7 mouse cellular contexts compared by ENCODE assay signal in the genomic region with DNA sequence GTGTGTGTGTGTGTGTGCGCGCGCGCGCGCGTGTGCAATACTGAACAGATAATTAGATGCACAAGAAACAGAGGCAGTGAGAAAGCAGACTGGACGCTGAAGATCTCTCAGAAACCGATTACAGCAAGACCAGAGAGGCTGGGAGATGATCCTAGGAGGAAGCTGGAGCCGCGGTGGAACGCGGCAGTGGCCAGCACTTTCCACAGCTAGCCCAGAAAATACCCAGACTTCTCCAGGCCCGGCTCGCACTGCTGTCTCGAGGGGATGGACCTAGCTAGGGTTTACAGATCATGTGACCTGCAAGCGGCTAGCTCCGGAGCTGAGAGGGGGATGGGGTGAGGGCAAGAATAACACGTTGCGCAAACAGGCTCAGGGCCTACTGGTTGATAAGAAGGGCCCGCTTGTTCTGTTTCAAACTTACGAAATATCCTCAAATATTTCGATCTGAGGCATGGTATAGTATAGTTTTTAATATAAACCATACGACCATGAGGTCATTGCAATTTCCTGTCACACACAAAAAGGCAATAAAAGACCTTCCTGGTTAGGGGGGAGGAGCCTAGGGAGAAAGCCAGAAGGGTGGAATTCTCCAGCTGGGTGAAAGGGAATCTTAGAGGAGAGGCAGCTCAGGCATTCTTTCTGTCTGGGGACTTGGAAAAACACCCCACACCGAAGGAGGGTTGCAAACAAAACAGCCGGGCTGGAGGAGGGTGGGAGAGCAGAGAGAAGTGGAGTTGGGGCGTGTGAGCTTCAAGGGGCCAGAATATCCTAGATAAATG. TPM values are rescaled to one million over a fixed set of nuclear protein-coding genes. Genes with fewer than 3 reads are reported as not detected.
A peak's percentile ranks its signal among the peaks of the same experiment; 100 is the strongest.
DNase-seq lines count a peak whose midpoint lies in the region; ATAC-seq lines count a peak whose summit lies in the region.

No protein-coding gene starts in this region.

- no peaks in the 10 kb centered on the region for H3K27me3 ChIP-seq in intestine, embryonic 16.5 days (replicated peaks; ENCODE audit: control insufficient read depth, insufficient read depth, low read length)
- no peaks in the 10 kb centered on the region for H3K27me3 ChIP-seq in limb, embryonic 12.5 days
- no peaks in the 10 kb centered on the region for H3K27me3 ChIP-seq in midbrain, embryonic 13.5 days

- H3K9me3 ChIP-seq in intestine, embryonic 16.5 days (ENCODE audit: control insufficient read depth, low read length) = no peaks in the 10 kb centered on the region
- H3K9me3 ChIP-seq in limb, embryonic 12.5 days = no peaks in the 10 kb centered on the region
- H3K9me3 ChIP-seq in midbrain, embryonic 13.5 days = no peaks in the 10 kb centered on the region

- peak overlapping the region; percentile 73 for H3K9ac ChIP-seq in intestine, embryonic 16.5 days (ENCODE audit: low read depth, low read length)
- H3K9ac ChIP-seq in limb, embryonic 12.5 days (replicated peaks) = peak overlapping the region; percentile 64
- H3K9ac ChIP-seq in midbrain, embryonic 13.5 days (replicated peaks) = peak overlapping the region; percentile 69

- peak overlapping the region; percentile 96 for H3K27ac ChIP-seq in intestine, embryonic 16.5 days (ENCODE audit: low read length)
- H3K27ac ChIP-seq in limb, embryonic 12.5 days = peak overlapping the region; percentile 99
- H3K27ac ChIP-seq in midbrain, embryonic 13.5 days = peak overlapping the region; percentile 98

- peaks cover 32% of the 10 kb centered on the region for H3K4me1 ChIP-seq in intestine, embryonic 16.5 days (ENCODE audit: control insufficient read depth, insufficient read depth, low read length)
- peaks cover 36% of the 10 kb centered on the region for H3K4me1 ChIP-seq in limb, embryonic 12.5 days (replicated peaks)
- H3K4me1 ChIP-seq in midbrain, embryonic 13.5 days (replicated peaks) = peaks cover 34% of the 10 kb centered on the region

- intact Hi-C loops in gastrocnemius, postnatal 36 days (cut with DNase I) = loop anchor here (2.0 kb wide), 1 partner anchor 23 kb away; a partner anchor contains a TSS

- no peaks in the 10 kb centered on the region for H3K36me3 ChIP-seq in intestine, embryonic 16.5 days (ENCODE audit: control insufficient read depth, insufficient read depth, low read length)
- no peaks in the 10 kb centered on the region for H3K36me3 ChIP-seq in limb, embryonic 12.5 days
- H3K36me3 ChIP-seq in midbrain, embryonic 13.5 days = no peaks in the 10 kb centered on the region

- peak overlapping the region; percentile 35 for H3K4me3 ChIP-seq in intestine, embryonic 16.5 days (ENCODE audit: low read length)
- peak overlapping the region; percentile 35 for H3K4me3 ChIP-seq in limb, embryonic 12.5 days (replicated peaks)
- peak overlapping the region; percentile 37 for H3K4me3 ChIP-seq in midbrain, embryonic 13.5 days (replicated peaks)

- ATAC-seq in intestine, embryonic 16.5 days = peak; percentile 95
- ATAC-seq in limb, embryonic 12.5 days (ENCODE audit: insufficient number of reproducible peaks, insufficient read depth, low FRiP score, low TSS enrichment, low read depth) = peak; percentile 96
- peak; percentile 97 for ATAC-seq in midbrain, embryonic 13.5 days

- peak; percentile 89 for DNase-seq in adrenal gland, postnatal 10 days
- DNase-seq in embryo, embryonic 9.5 days (ENCODE audit: extremely low spot score) = peak; percentile 93
- peak; percentile 84 to 86 for DNase-seq in gastrocnemius, postnatal 36 days
- DNase-seq in spleen, adult 18-20 months = peak; percentile 25 to 33

- WGBS in intestine, embryonic 16.5 days = 1% methylated on average over 27 of the region's 27 CpGs
- under 1% methylated on average over 27 of the region's 27 CpGs for WGBS in limb, embryonic 12.5 days
- under 1% methylated on average over 27 of the region's 27 CpGs for WGBS in midbrain, embryonic 13.5 days

- peak overlapping the region; percentile 65 for H3K4me2 ChIP-seq in intestine, embryonic 16.5 days (ENCODE audit: low read depth, low read length)
- H3K4me2 ChIP-seq in limb, embryonic 12.5 days = peak overlapping the region; percentile 59
- H3K4me2 ChIP-seq in midbrain, embryonic 13.5 days (replicated peaks) = peak overlapping the region; percentile 61

RNA-seq across cellular contexts. Expression of a gene that starts 22.1 kb away (rescaled TPM):
- total RNA-seq in adrenal gland, postnatal 10 days (2021) = 100 to 1,000 TPM; 469 to 580 TPM
- total RNA-seq in gastrocnemius, postnatal 36 days (2021) = 100 to 1,000 TPM; 250 to 283 TPM
- 397 and 409 TPM in 2 replicates for polyA plus RNA-seq in intestine, embryonic 16.5 days (2015; fragmentation: Nextera tagmentation; extraction: Ambion mirVana)
- polyA plus RNA-seq in limb, embryonic 12.5 days (2016; fragmentation: Nextera tagmentation; extraction: Ambion mirVana) = 815 and 839 TPM in 2 replicates
- polyA plus RNA-seq in midbrain, embryonic 13.5 days (2015; fragmentation: Nextera tagmentation; extraction: Ambion mirVana) = 563 and 595 TPM in 2 replicates

Comparison
In these comparisons a context has a peak if more than half of its experiments do, and no peak if none do; other contexts are left out.
1. Peak in every context shown above with its lines: DNase-seq, ATAC-seq, H3K4me3 ChIP-seq and H3K27ac ChIP-seq.
2. DNase-seq: peak in every context shown above with its lines; median percentile 93 in embryo, embryonic 9.5 days; 89 in adrenal gland, postnatal 10 days; 85 in gastrocnemius, postnatal 36 days; 29 in spleen, adult 18-20 months.